Mouse (Mus musculus) brain, embryonic 14.5 days (tissue): Measurements from ENCODE around the gene Kcnd3.

ENCODE experiments used
- CTCF ChIP-seq: fragments of 200-500 bp; IDR thresholded peaks from 2 replicates; pipeline ENCODE4 v1.5.1; 2012; ENCODE audit warnings: inconsistent platforms, mild to moderate bottlenecking, moderate library complexity, borderline replicate concordance; ENCODE audit not compliant: insufficient read depth, insufficient read length; ENCODE audit errors: extremely low read depth
- POLR2A ChIP-seq: fragments of 200-500 bp; IDR thresholded peaks from 2 replicates; pipeline ENCODE4 v1.6.1; 2012; ENCODE audit warnings: mild to moderate bottlenecking, inconsistent platforms, borderline replicate concordance; ENCODE audit not compliant: poor library complexity, insufficient read depth, insufficient read length, severe bottlenecking; ENCODE audit errors: extremely low read depth

- TF ChIP-seq CTCF (no peak), POLR2A (no peak)
These were observed 68.3 kb downstream of the Kcnd3 start for GRCm38 (mm10) chr3:105520446-105520845.
